Mouse (Mus musculus) C2C12 (cell line): ENCODE measurements around the gene Vmn1r17.

Experiments
- CTCF ChIP-seq: IDR thresholded peaks from one replicate; pipeline ENCODE4 v1.5.1; 2011; ENCODE audit not compliant: control insufficient read depth, insufficient read depth, insufficient read length
- MAX ChIP-seq: IDR thresholded peaks from one replicate; pipeline ENCODE4 v1.6.1; 2011; ENCODE audit warnings: mild to moderate bottlenecking, control low read depth
- MYOD1 ChIP-seq: IDR thresholded peaks from one replicate; pipeline ENCODE4 v1.6.1; 2011; ENCODE audit warnings: low read depth; ENCODE audit not compliant: control insufficient read depth, insufficient read length
- USF1 ChIP-seq: IDR thresholded peaks from one replicate; pipeline ENCODE4 v1.6.1; 2011; ENCODE audit warnings: low read depth, mild to moderate bottlenecking, control low read depth, moderate library complexity

DNA sequence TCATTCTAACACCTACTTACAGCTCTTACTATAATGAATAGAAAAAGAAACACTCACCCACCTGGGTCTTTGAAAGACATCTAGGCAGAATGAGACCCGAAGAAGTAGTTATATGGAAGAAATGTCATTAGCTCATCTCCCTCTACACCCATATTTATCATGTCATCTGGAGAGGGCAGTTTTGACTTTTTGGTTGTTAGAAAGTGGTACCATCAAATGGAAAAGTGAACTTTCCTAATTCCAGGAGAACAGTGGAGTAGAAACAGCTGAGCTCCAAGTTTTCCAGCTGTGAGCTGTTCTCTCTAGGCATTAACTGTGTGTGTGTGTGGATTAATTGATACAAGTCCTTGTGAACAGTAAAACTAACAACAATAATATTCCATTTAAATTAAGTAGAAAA lies at the start of gene Vmn1r17:
- TF ChIP-seq CTCF (no peak), MYOD1 (no peak), MAX (no peak), USF1 (no peak)
